Mouse (Mus musculus) adrenal gland (tissue): ENCODE measurements around the gene Stox1.
"Not testable (repeated sequence)": the region's sequence is repeated elsewhere in the genome, so short reads cannot be mapped to it uniquely, and the experiment has no call there.

ENCODE experiments used
- intact Hi-C: fragments of 180-260 bp; cut with DNase I; formaldehyde crosslinking; loops from one replicate; pipeline ENCODE4 v1.15.1; 2025
- long read RNA-seq, 2 experiments: library from polyadenylated mRNA; unstranded; transcript quantifications; one replicate each; pipeline ENCODE4 v2.0.0; 2020; ENCODE audit warnings: borderline replicate concordance in 1 of 2; ENCODE audit not compliant: insufficient replicate concordance in 1 of 2

Stox1 gene
- long read RNA-seq, experiment 1, partial matches to known transcripts = 1 of 1 reads
- long read RNA-seq, experiment 1, other reads (novel, unspliced or antisense) = 0 of 1 reads
- long read RNA-seq, experiment 2, partial matches to known transcripts = 1 of 1 reads
- long read RNA-seq, experiment 2, other reads (novel, unspliced or antisense) = 0 of 1 reads

DNA sequence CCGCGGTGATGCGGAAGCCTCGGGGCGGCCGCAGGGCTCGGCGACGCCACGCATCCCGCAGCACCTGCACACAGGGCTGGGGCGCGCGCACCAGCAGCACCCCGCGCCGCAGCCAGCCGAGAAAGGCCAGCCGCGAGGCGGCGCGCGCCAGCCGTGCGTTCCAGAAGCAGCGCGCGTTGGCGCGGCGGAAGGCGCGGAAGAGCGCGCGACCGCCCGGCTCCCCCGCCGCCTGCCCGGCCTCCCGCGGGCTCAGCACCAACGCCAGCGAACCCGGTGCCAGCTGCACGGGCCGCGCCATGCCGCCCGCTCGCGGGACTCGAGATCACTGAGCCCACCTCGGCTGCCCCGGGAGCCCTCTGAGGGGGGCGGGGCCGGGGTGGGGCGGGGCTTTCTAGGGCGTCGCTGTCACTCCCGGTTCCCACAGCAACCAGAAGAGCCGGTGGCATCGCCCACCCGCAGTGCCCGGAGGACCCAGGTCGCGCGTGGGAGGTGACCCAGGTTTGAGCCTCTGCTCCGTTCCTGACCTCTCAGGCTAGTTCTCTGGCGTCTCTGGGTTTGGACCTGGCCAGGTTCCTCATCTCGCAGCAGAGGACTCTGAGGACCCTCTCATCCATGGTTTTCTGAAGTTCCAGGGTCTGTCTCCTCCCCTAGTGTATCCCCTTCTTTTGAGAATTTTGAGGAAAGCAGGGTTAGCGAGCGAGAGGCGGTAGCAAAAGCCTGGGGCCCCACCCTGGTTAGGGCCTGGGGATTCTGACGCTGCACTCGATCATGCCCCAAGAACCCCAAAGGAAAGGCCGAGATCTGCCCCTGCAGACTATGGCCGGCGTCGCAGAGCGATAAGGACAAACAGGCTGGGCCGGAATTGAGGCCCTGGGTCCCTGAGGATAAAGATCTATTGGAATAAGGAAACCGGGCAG lies at the start of gene Stox1:
Stox1 (minus strand) TSS at position 358 of the 917 bp plus-strand sequence.
- intact Hi-C loops = no loop called here

DNA sequence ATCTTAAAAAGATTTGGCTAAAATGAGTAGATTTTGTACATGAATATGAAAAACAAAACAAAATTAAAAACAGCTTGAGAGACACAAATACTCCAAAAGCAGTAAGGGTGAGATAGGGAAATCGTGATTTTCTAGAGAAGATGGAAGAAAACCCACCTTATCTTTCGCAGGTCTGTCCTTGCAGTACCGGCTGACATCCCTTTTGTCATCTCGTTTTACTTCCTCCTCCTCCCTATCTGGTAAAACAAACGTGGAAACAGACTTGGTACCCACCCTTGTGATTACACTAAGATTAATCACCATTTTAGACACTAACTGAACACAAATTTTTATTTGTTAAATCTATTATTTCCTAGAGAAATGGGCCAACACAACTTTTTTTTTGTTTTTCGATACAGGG lies 24.9 kb upstream of the Stox1 start:
- intact Hi-C loops = no loop called here

DNA sequence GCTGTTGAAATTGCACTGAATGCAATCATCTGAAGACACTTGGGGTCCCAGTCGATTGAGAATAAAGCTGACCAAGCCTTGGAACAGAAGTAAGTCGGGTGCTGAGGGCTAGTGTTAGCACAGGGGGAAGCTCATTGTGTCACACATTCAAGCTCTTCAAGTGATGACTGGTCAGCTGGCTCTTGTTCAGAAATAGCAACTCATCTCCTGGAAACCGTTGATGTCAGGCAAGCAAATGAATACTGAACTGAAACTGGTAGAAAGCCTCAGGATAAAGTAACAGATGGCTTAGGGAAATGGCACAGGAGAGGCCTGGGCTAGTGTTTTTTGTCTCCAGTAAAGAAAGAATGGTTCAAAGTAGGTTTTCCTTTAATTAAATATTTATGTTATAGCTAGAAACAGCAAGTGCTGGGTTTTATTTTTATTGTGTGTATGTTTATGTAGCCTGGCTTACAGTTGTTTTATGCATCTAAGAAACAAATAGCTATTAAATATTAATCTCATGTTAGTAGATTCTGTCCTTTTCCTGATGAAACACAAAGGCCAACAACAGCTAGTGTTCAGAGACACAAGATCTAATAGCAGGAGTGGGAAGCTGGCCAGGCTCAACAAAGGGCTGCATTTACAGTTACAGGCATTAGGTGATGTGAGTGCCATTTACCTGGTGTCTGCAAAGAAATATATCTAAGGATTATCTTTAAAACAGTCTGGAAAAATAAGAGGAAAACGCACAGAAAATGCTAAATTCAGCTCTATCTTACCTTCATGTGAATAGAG lies 14.2 kb upstream of the Stox1 start:
- intact Hi-C loops = loop anchor here (10.0 kb wide), 1 partner anchor 295 kb away; the partner anchor contains the start of genes 4930507D05Rik and Supv3l1

- intact Hi-C loops = no loop called here
Observed at GRCm38 (mm10) chr10:62736965-62737688, 11.2 kb upstream of the Stox1 start.

- intact Hi-C loops = no loop called here
Observed at GRCm38 (mm10) chr10:62730826-62731225, 4.9 kb upstream of the Stox1 start.

- intact Hi-C loops = no loop called here
Observed at GRCm38 (mm10) chr10:62724936-62725335, 992 bp downstream of the Stox1 start.

DNA sequence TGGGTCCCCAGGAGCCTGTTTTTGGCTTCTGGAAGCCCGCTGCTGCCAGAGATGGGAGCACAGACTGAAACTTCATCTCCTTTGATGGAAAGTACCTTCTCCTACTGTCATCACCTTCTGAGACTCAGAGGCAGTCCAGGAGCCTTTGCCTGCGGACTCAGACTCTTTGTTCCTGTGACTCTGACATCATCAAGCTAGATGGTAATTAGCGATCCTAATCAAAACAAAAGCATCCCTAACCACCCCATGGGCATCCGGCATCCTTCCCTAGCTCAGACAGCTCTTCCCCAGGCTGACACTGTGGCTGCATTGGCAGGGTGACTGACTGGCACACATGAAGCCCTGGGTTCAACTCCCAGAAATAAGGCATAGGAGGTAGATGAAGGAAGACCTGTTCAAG lies 3.2 kb downstream of the Stox1 start:
- intact Hi-C loops = no loop called here

DNA sequence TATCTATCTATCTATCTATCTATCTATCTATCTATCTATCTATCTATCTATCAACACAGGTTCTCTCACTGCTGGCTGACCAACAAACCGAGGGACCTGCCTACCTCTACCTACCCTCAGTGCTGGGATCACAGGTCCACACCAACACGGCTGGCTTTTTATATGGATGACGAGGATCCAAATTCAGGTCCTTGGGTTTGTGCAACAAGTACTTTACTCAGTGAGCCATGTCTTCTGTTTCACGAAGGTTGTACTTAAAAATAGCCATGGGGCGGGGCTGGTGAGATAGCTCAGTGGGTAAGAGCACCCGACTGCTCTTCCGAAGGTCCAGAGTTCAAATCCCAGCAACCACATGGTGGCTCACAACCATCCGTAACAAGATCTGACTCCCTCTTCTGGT lies 5.4 kb downstream of the Stox1 start:
- intact Hi-C loops = not testable (repeated sequence)

DNA sequence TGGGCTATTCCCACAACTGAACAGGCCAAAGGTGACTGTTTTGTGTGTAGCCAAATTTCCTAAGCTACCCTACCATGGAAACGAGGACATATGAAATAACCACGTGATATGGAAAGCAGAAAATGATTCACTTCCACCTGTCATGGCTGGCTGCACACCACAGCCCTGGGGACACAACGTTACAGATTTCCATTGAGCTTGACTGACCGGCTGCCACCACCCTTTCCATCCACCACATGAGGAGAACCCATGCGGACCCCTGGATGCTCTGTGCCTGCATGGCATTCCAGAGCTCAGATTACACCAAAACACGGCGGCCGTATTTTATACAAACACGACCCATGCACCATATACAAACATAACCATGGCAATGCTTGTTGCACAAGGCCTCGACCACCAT lies 12.5 kb downstream of the Stox1 start:
- intact Hi-C loops = no loop called here

- intact Hi-C loops = no loop called here
Observed at GRCm38 (mm10) chr10:62703579-62703978, 22.3 kb downstream of the Stox1 start.

DNA sequence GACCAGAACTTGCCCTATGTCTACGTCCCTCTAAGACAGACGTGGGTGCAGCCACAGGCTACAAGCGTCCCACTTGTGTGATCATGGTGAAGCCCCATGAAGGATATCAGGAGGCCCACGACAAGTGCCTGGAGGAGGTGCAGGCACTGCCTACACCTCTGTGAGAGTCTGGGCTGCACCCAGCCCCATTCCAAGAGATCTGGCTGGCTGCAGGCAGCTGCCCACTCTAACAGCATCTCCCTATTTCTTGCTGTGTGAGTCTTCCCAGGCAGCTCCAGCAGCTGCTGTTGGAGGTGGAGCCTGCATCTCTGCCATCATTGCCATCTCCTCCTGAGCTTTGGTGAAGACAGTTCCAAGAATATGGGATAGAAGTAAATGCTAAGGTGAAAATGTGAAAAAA lies 23.5 kb downstream of the Stox1 start:
- intact Hi-C loops = no loop called here

- intact Hi-C loops = no loop called here
Observed at GRCm38 (mm10) chr10:62692771-62693170, 33.2 kb downstream of the Stox1 start.

DNA sequence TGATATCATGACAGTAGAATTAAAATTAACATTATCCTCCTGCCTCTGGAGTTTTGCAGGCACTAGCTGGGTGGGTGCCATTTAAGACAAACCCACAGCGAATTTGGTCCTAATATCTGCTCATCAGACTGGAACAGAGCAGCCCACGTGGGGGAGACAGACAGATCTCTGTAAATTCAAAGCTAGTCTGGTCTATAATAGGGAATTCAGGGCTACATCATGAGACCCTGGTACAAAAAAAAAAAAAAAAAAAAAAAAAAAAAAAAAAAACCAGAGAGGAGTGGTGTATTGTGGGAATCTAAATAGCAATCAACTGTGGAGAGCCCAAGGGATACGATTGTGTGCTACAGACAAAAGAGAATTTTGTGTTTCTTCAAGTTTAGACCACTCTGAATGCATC lies 33.7 kb downstream of the Stox1 start:
- intact Hi-C loops = no loop called here

GRCm38 (mm10) chr10:62687032-62687674 lies 38.8 kb downstream of the Stox1 start:
- intact Hi-C loops = no loop called here

DNA sequence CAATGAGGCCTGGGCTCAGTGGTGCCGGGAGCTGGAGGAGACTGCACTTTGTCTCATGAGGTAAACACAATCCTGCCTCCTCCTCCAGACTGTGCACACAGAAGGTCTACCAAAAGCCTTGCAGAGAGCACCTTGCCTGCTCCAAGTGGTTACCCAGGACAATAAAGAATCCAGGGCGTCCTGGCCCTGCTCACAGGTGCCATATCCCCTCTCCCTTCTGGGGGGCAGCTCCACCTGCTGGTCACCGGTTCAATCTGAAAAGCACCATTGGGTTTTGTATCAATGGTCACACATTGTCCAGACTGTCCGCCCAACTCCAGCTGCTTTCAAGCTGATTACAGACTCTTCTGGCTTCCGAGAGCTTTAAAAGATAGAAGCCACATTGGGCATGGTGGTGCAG lies 42.9 kb downstream of the Stox1 start:
- intact Hi-C loops = no loop called here

DNA sequence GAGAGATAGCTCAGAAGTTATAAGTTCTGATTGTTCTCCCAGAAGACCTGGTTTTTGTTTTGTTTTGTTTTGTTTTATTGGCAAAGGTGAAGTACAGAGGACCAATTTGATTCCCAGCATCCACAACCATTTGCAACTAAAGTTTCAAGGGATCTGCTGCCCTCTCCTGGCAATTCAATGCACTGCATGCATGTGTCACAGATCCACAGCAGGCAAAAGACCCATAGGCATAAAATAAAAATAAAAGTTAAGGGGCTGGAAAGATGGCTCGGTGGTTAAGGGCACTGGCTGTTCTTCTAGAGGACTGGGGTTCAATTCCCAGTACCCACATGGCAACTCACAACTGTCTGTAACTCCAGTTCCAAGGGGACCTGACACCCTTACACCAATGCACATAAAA lies 46.1 kb downstream of the Stox1 start:
- intact Hi-C loops = no loop called here

- intact Hi-C loops = no loop called here
Observed at GRCm38 (mm10) chr10:62677329-62677728, 48.6 kb downstream of the Stox1 start.

GRCm38 (mm10) chr10:62676196-62676595 lies 49.7 kb downstream of the Stox1 start:
- intact Hi-C loops = no loop called here

DNA sequence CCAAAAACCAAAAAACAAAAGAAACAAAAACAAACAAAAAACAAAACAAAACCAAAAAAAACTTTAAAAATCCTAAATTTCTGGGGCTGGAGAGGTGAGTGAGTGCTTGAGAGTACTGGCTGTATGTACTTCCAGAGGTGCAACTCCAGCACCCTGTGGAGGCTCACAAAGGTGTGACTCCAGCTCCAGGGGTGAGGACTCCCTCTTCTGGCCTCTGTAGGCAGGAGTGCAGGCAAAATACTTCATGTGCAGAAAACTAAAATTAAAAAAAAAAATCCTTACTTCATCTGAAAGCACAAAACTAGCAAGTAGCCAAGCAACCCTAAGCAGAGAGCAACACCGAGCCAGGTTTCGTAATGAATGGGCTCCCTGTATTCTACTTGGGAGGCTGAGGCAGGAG lies 53.6 kb downstream of the Stox1 start:
- intact Hi-C loops = no loop called here

DNA sequence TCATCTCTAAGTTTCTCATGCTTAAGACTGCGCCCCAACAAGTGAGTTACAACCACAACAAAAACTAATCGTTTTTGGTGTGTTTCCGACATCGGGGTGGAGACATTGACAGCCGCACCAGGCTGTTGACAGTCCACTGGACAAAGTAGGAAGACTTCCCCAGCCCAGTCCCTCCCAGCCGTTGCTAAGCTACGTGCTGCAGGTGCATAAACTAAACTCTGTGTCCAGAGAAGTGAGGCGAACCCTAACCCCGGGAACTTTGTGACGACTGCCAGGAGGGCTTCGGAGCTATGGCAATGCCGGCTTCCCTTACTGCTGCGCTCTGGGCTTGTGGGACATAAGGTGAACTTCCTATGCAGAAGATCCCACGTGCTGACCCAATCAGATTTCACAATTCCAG lies 56.7 kb downstream of the Stox1 start:
- intact Hi-C loops = no loop called here

DNA sequence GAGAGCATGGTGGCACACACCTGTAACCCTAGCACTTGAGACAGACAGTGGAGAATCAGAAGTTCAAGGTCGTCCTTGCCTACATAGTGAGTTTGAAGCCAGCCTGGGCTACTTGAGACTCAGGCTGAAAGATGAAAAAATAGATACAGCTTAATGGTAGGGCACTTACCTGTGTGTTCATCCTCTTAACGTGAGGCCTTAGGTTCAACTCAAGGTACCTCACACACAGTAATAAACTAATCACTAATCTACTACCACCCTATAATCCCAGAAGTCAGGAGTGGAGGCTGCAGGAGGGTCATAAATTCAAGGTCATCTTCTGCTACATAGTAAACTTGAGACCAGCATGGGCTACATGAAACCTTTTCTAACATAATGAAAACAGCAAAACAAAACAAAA lies 57.5 kb downstream of the Stox1 start:
- intact Hi-C loops = no loop called here
